In genomic region chr5:66073604-66074164, GRCm38 (mm10) we compare ENCODE assay signal across 18 mouse cellular contexts.
DNase-seq lines count a peak whose midpoint lies in the region; ATAC-seq and TF ChIP-seq lines count a peak whose summit lies in the region.
"Had no signal": no experiment of that assay in that cellular context is flagged by ENCODE, and none has a peak within 500 bp of the region (broad histone marks: within the 10 kb centered on the region; RNA-seq: fewer than 3 reads in every experiment).

No protein-coding gene starts in this region.

- H3K4me1 ChIP-seq in liver, embryonic 11.5 days (replicated peaks; ENCODE audit: control insufficient read depth, insufficient read depth, low read length) = peaks cover 28% of the 10 kb centered on the region
- peaks cover 12% of the 10 kb centered on the region for H3K4me1 ChIP-seq in intestine, postnatal 0 days (replicated peaks; ENCODE audit: control insufficient read depth, insufficient read depth, low read length)
- H3K4me1 ChIP-seq in liver, embryonic 15.5 days (replicated peaks) = peaks cover 49% of the 10 kb centered on the region

- H3K27ac ChIP-seq in liver, embryonic 11.5 days (ENCODE audit: low read depth, low read length) = peak overlapping the region; percentile 45; the same call in 1 of the 2 replicates
- H3K27ac ChIP-seq in intestine, postnatal 0 days (ENCODE audit: low read depth, low read length) = peak overlapping the region; percentile 86
- H3K27ac ChIP-seq in liver, embryonic 15.5 days (replicated peaks) = peak overlapping the region; percentile 68; the same call in 1 of the 2 replicates
- H3K27ac ChIP-seq in layer of hippocampus, adult 2 months = no peak overlapping the region
- H3K27ac ChIP-seq: embryonic facial prominence, embryonic 10.5 days; forebrain, embryonic 13.5 days; hindbrain, postnatal 0 days; midbrain, embryonic 10.5 days; neural tube, embryonic 13.5 days had no signal

- H3K9ac ChIP-seq in liver, embryonic 11.5 days (ENCODE audit: low read depth, low read length) = no peak overlapping the region
- H3K9ac ChIP-seq in intestine, postnatal 0 days (ENCODE audit: low read depth, low read length) = no peak overlapping the region
- no peak overlapping the region for H3K9ac ChIP-seq in liver, embryonic 15.5 days
- H3K9ac ChIP-seq: forebrain, embryonic 13.5 days; heart, embryonic 12.5 days; neural tube, embryonic 13.5 days had no signal

- H3K36me3 ChIP-seq in liver, embryonic 11.5 days (ENCODE audit: control insufficient read depth, insufficient read depth, low read length) = no peaks in the 10 kb centered on the region
- no peaks in the 10 kb centered on the region for H3K36me3 ChIP-seq in intestine, postnatal 0 days (ENCODE audit: control insufficient read depth, insufficient read depth)
- H3K36me3 ChIP-seq in liver, embryonic 15.5 days (replicated peaks) = no peaks in the 10 kb centered on the region
- H3K36me3 ChIP-seq: embryonic facial prominence, embryonic 10.5 days; heart, embryonic 12.5 days; midbrain, embryonic 10.5 days; neural tube, embryonic 13.5 days had no signal

- H3K27me3 ChIP-seq in liver, embryonic 11.5 days (replicated peaks; ENCODE audit: control insufficient read depth, insufficient read depth, low read length) = no peaks in the 10 kb centered on the region
- no peaks in the 10 kb centered on the region for H3K27me3 ChIP-seq in intestine, postnatal 0 days (replicated peaks; ENCODE audit: control insufficient read depth, insufficient read depth, low read length)
- no peaks in the 10 kb centered on the region for H3K27me3 ChIP-seq in liver, embryonic 15.5 days
- H3K27me3 ChIP-seq: forebrain, embryonic 13.5 days; heart, embryonic 12.5 days had no signal

- peak overlapping the region; percentile 22 for H3K4me2 ChIP-seq in liver, embryonic 11.5 days
- peak overlapping the region; percentile 58 for H3K4me2 ChIP-seq in intestine, postnatal 0 days (replicated peaks; ENCODE audit: low read depth)
- H3K4me2 ChIP-seq in liver, embryonic 15.5 days = peak overlapping the region; percentile 23; the same call in 1 of the 2 replicates
- H3K4me2 ChIP-seq: forebrain, embryonic 13.5 days; heart, embryonic 12.5 days; neural tube, embryonic 13.5 days had no signal

- TF ChIP-seq CTCF in intestine, postnatal 0 days (IDR thresholded peaks at IDR 0.05; ENCODE audit: low read depth) = no peak
- TF ChIP-seq CTCF in layer of hippocampus, adult 2 months (conservative IDR thresholded peaks at IDR 0.05) = no peak

- DNase-seq in liver, embryonic 11.5 days (ENCODE audit: low spot score) = no peak
- no peak for DNase-seq in liver
- DNase-seq in yolk sac, embryonic 10.5 days (ENCODE audit: low spot score) = peak; percentile 52
- DNase-seq in left cerebral cortex, postnatal 10 days (ENCODE audit: extremely low spot score in 1 of 2, low spot score in 2 of 2) = no peak
- no peak for DNase-seq in layer of hippocampus, adult 2 months (ENCODE audit: low spot score in 2 of 2)
- DNase-seq: left cerebral cortex, postnatal 4 days; lung, adult 2 months; lung, postnatal 36 days; right cerebral cortex, postnatal 14 days had no signal

- no peak for ATAC-seq in liver, embryonic 11.5 days (replicated peaks; ENCODE audit: low FRiP score)
- ATAC-seq in intestine, postnatal 0 days = no peak
- ATAC-seq in liver, embryonic 15.5 days (ENCODE audit: insufficient read depth) = 0 out of 2 replicates have a peak, but pooled peaks have one; percentile 23
- ATAC-seq: CD4-positive, CD25-positive, alpha-beta regulatory T cell, adult 4 months; forebrain, embryonic 13.5 days; hindbrain, postnatal 0 days had no signal

- intact Hi-C loops in left cerebral cortex, postnatal 10 days (cut with DNase I) = no loop called here

- no peaks in the 10 kb centered on the region for H3K9me3 ChIP-seq in liver, embryonic 11.5 days (ENCODE audit: control insufficient read depth, low read length)
- no peaks in the 10 kb centered on the region for H3K9me3 ChIP-seq in intestine, postnatal 0 days (ENCODE audit: control insufficient read depth)
- no peaks in the 10 kb centered on the region for H3K9me3 ChIP-seq in liver, embryonic 15.5 days (replicated peaks)
- H3K9me3 ChIP-seq: embryonic facial prominence, embryonic 10.5 days; forebrain, embryonic 13.5 days; heart, embryonic 12.5 days; midbrain, embryonic 10.5 days; neural tube, embryonic 13.5 days had no signal

- H3K4me3 ChIP-seq in liver, embryonic 11.5 days (ENCODE audit: low read depth, low read length) = no peak overlapping the region
- no peak overlapping the region for H3K4me3 ChIP-seq in intestine, postnatal 0 days (ENCODE audit: low read depth, low read length)
- no peak overlapping the region for H3K4me3 ChIP-seq in liver, embryonic 15.5 days (replicated peaks)
- H3K4me3 ChIP-seq in layer of hippocampus, adult 2 months = no peak overlapping the region
- H3K4me3 ChIP-seq: embryonic facial prominence, embryonic 10.5 days; forebrain, embryonic 13.5 days; heart, embryonic 12.5 days; midbrain, embryonic 10.5 days; neural tube, embryonic 13.5 days had no signal

- WGBS in liver, embryonic 11.5 days = 79% methylated on average over 12 of the region's 12 CpGs
- 39% methylated on average over 12 of the region's 12 CpGs for WGBS in intestine, postnatal 0 days
- 58% methylated on average over 12 of the region's 12 CpGs for WGBS in liver, embryonic 15.5 days (ENCODE audit: insufficient replicate concordance)
